Mouse (Mus musculus) cerebellum, adult 18-20 months (tissue): Measurements from ENCODE around the gene Rps6kb1.
"Not testable (repeated sequence)": the region's sequence is repeated elsewhere in the genome, so short reads cannot be mapped to it uniquely, and the experiment has no call there.

ENCODE experiments used
- DNase-seq, 2 experiments: peaks; one replicate each; pipeline ENCODE4 v3.0.0; 2021

Gene Rps6kb1

DNA sequence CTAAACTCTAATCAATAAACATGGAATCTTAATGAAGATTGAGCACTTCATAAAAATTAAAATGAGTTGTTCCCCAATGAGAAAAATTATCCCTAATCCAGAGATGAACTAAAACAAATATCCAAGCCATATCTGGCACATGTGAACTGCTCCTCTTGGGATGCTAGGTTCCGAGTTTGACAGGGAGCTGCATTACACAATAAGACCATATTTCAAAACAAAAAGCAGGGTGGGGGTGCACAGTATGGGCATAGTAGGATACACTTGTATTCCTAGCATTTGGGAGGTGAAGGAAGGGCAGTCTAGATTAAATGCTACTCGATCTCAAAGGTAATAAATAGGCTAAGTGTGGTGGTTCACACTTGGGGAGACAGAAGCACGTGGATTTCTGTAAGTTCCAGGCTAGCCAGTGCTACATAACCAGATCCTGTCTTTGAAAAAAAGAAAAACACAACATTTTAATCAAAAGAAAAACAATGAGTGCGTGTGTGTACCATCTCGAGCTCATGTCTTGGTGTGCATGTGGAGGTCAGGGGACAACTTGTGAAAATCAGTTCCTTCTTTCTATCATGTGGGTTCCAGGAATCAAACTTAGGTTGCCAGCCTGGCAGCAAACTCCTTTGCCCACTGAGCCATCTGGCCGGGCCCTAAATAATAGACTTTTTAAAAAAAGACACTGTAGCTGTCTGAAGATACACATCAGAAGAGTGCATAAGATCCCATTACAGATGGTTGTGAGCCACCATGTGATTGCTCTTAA lies 4.7 kb downstream of the Rps6kb1 start:
- DNase-seq = no peak

DNA sequence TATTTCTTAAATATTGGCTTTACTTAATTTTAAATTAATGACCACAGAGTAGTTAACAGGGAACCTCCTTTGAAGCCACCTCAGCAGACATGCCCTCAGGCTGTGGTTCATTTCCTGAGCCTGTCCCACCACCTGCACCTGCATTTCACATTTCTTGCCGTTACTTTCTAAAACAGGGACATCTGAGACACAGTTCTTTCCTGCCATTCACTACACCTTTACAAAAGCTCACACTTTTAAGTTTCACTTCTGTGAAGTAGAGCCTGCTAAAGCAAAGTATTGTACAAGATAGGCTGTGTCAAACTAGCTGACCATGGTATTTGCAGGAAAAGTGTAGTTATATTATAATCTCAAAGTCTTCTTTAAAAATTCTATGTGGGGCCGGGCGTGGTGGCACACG lies 5.8 kb downstream of the Rps6kb1 start:
- no peak for DNase-seq

DNA sequence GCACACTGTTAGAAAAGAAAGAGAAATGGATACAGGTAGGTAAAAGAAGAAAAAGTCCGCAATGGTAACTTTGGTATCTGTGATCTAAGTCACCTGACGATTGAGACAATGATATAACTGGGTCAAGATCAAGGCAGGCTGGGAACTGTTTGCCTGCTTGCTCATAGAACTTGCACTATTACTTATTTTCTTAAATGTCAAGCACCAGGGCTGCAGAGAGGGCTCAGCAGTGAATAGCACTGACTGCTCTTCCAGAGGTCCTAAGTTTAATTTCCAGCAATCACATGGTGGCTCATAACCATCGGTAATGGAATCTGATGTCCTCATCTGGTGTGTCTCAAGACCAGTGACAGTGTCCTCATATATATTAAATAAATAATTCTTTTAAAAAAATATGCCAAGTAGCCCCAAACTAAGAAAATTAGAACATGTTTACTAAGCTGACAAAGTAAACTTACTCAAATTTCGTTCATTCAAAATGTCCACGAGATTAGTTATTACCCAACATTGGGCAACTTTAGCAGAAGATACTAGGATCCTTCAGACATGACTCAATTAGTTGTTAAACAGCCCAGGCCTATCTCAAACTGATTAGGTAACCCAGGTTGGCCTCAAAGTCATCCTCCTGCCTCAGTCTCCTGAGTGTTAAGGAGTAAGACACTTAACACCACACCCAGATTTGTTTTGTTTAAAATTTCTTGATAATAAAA lies 10.2 kb downstream of the Rps6kb1 start:
- no peak for DNase-seq

DNA sequence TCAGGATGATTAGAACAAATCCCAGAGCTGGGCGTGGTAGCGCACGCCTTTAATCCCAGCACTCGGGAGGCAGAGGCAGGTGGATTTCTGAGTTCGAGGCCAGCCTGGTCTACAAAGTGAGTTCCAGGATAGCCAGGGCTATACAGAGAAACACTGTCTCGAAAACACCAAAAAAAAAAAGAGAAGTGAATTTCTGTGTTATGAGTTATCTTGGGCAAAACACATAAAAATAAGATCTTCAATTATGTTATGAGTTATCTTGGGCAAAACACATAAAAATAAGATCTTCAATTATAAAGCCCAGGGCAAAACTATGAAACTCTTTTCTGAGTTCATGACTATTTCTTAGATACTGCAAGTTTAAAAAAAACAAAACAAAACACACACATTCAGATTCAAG lies 11.3 kb downstream of the Rps6kb1 start:
- not testable (repeated sequence) for DNase-seq

DNA sequence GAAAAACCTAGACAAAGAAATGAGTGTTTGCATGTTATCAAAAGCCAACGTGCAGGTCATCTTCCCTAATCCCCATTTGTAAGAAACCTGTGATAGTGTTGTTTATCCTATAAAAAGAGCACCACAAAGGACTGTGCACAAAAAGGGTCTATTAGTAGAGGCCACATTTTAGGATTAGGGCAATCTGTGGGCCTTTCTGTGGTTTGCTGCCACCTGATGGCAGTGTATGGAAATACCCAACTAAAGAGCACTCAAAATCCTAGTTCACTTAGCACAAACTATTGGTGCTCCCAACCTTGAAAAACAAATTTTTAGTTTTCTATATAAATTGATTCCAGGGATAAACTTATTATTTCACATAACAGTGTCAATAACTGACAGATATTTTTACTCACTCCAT lies 11.8 kb downstream of the Rps6kb1 start:
- DNase-seq = peak; percentile 20 to 39

DNA sequence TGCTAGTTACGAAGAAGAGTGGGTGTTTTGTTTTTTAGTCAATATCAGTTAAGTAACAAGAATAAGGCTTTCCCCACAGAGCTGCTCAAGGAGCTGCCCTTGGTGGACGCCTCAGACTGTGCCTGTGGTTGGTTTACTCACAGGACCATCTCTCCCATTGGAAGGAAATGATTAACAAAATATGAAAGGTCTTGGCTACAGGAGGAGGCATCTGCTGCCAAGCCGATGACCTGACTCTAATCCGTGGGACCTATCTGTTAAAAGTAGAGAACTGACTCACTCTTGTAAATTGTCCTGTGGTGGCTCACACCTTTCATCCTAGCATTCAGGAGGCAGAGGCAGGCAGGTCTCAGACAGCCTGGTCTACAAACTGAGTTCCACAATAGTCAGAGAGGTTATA lies 17.1 kb downstream of the Rps6kb1 start:
- DNase-seq = no peak

DNA sequence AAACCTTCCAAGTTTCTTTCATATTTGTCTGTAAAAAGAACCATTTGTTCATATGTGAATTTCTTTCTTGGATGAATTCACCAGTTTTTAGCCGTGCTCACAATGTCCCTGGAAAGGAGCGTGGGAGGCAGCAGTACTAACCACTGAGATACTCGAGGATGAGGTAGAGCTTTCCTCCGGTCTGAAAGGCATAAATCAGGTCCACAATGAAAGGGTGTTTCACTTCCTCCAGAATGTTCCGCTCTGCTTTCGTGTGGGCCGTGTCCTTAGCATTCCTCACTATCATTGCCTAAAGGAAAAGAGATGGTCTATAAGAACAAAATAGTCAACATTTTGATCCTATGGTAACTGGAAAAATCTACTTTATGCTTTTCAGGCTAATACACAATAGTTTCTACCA lies 24.9 kb downstream of the Rps6kb1 start:
- DNase-seq = no peak

DNA sequence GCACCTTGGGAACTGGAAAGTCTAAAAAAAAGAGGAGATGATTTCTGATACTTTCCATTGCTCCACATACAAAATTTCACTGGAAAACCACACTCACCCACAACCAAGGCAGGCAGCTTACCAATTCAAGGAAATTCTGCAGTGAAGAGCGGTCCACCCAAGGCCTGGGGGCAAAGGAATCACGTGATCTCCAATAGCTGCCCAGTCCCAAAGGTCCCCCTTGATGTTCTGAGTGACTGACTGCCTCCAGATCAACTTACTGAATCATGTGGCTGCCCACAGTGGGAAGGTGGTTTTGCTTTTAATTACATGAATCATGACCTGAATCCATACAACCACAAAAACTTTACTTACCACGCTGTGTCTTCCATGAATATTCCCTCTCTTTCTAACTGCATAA lies 27.4 kb downstream of the Rps6kb1 start:
- DNase-seq = no peak

DNA sequence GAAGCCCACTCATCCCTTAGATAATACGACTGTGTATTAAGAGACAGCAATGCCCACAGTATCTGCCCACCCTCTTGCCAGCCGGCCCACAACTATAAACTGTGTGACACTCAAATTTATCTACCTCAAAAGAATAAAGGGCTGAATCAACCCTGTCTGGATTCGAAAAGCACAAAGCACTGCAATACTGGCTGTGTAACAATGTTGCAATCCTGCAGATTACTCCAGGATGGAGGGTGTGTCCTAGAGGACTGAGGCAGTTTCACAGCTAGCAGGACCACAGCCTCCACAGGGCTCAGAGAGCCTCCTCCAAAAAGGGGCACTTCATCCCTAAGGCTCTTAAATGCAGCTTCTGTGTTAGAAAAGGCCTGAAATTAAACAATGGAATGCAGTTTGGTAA lies 28.0 kb downstream of the Rps6kb1 start:
- no peak for DNase-seq

DNA sequence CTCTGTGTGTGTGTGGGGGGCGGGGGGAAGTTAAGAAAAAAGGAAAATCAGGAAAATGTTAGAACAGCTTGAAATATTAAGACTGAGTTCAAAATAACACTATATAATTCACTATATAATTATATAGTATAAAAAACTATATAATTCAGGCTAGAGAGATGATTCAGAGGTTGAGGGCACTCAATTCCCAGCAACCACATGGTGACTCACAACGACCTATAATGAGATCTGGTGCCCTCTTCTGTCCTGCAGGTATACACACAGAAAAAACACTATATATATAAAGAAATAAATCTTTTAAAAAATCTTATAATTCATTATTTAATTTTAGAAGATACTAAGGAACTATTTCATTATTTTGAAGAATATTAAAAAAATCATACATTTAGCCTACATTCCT lies 36.6 kb downstream of the Rps6kb1 start:
- no peak for DNase-seq

DNA sequence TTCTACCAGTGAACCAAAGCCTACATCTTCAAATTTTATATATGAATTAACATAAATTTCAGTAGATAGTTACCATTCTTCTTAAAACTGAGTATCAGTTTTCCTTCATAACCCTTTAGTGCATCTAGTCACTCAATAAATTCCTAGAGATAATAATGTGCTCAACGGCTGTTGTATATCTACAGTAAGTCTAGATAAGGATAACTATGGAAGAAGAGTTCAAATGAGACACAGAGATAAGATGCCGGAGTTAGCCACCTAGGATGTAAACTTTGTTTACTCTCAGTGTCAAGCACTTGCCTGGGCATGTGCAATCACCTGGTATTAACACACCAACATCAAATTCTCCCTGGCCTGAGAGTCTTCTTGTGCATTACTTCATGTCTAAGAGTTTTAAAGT lies 37.3 kb downstream of the Rps6kb1 start:
- DNase-seq = no peak

DNA sequence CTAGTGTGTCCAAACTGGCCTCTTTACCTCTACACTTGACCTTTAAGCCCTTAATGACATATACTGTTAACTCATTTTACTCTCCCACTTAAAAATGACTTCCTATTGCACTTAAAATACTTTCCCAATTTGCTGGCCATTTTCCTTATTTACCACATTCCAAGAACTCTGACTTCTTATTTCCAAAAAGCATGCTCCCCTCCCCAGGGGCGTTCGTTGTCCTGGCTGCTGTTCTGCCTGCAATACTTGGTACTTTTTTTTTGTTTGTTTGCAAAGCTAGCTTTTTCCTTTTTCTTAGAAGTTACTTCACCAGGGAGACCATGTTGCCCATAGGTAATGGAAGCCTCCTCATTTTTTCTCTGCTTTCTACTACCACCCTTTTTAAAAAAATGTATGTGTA lies 41.5 kb downstream of the Rps6kb1 start:
- DNase-seq = no peak

DNA sequence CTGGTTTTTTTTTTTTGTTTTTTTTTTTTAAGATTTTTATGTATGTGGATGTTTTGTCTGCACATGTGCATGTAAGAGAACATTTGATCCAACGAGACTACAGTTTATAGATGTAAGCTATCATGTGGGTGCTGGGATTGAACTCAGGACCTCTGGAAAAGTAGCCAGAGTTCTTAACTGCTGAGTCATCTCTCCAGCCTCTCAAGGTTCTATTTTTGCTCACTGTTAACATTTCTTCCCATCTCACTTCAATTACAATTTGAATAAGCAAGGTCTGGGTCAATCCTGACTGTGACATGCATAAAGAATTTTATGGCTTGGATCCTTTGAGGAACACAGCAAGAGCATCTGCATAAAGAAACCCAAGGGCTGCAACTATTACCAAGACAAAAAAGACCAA lies 43.8 kb downstream of the Rps6kb1 start:
- no peak for DNase-seq

DNA sequence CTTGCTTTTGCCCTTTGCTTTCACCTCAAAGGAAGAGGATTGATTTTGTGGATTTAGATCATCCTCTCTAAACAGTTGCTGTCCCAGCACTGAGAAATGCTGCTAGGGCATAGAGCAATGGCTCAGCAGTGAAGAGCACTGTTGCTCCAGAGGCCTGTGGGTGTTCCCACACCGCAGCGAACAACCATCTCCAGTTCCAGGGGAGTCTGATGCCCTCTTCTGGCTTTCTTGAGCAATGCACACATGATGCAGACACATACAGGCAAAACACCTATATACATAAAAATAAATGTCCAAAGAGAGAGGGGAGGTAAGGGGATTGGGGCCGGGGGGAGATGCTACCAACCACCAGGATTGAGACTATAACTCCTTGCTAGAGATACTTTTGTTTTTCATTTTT lies 46.7 kb downstream of the Rps6kb1 start:
- no peak for DNase-seq

DNA sequence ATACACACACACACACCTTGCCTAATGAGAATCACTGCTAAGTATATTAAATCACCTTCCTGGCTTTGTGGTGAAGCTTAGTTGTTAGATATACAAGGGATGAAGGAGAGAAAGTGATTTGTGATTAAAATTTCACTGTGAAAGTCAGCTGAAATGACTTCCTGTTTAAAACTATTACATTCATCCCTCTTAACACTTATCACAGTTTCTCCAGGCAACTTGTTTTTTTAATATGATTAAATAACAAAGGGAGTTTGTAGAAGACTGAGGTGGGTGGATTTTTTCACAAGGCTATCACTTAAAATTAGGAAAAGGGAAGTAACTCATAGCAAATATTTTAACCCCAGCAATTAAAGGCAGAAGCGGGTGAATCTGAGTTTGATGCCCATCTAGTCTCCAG lies 47.2 kb downstream of the Rps6kb1 start:
- no peak for DNase-seq

DNA sequence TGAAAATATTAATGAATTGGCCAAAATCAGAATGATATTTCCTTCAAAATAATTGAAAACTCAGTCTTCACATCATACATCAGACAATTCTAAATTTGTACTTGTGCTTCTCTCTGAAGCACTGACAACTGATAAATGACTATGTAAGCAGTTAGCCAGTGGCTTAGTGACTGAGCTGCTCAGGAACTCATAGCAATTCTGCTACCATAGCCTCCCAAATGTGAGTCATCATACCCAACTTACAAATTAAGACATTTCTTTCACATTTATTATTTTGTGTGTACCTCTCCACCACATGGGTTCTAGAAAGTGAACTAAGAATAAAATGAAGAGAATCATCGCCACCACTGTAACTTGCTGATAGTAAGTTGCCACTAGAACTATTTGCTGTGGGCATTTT lies 53.8 kb downstream of the Rps6kb1 start:
- no peak for DNase-seq

DNA sequence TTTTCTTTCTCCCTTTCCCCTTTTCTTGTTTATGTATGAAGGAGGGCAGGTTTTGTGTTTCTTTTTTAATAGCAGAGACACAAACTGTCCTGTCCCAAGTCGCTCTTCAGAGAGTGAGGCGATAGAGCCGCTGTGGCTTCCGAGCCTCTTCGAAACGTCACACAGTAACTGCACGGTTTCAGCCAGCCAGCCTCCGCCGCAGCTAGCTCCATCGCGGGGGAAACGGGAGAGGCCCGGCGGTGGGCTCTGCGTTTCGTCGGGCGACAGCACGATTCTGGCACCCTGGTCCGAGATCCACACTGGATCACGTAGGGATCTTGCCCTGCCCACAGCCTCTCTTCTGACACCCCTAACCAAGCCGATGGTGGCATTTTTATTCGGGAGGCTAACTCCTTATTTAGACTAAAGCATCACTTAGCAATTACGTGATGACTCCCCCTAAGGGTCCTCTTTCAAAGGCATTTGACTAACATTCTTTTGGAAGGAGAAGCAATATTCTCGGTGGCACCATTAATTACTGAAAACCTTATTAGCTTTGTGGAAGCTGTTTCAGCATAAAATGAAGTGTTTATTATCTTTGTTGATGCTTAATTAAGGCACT lies 59.6 kb downstream of the Rps6kb1 start:
- peak; percentile 52 to 63 for DNase-seq

DNA sequence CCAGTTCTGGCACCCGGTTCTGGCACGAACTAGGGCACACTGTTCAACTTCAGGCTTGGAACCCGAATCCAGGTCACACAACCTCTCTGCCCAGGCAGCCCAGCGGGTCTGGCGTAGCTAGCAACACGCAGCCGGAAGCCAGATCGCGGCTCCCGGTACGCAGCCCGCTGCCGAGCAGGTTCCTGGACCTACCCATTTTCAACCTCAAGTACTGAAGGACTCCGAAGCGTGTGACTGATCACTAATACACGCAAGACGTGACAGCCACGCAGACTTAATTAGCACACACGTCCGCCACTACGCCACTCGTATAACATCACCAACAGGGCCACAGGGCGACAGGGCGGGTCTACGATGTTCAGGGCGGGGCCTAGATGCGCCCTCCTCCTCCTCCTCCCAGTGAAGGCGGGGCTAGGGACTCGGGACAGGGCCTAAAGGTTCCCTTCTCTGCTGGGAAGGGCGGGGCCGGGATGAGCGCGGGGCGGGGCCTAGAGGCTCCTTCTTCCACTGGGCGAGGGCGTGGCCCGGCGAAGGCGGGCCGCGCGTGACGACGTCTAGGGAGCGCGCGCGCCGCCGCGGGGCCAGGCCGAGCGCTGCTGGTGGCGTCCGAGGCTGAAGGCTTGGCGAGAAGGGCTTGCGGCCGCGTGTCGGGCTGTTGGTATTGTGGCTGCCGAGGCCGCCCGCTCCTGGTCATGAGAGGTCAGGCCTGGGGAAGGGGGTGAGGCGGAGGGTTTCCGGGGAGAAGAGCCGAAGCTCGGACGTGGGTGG lies 60.3 kb downstream of the Rps6kb1 start, which contains the start of gene Rnft1:
TSS of gene Rnft1 (plus strand) at position 557 of the 768 bp plus-strand sequence.
- peak; percentile 100 for DNase-seq

DNA sequence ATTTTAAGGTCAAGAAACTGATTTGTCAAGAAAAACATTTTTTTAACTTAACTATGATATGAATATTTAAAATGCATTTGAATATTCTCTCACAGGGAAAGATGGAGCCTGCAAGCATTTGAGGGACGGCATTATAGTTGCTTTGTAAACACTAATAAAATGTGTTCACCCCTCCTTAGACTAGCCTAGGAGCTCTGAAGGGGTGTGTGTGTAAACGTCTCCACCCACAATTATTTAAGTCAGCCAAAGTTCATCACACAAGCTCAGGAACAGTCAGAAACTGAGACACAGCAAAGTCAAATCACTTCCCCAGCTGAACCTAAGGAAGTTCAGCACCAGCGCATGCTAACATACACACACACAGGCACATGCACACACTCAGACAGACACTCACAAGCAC lies 71.0 kb downstream of the Rps6kb1 start:
- DNase-seq = no peak

DNA sequence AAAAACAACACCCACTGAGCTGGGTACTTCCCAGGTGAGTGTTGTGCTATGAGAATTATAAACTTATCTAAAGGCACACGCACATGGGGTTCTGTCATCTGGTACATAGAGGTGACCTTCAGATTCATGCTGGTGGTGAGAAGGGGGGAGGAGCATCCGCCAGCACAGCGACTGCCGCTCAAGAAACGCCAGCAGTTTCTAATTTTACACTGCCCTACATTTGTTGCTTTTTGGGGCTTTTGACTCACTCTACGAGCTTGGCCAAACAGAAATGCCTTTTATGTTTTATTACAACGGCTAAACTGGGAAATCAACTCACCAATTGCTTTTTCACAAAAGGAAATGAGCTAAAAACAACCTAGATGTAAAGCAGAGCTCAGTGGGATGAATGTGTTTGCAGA lies 71.8 kb downstream of the Rps6kb1 start:
- peak; percentile 65 to 66 for DNase-seq

DNA sequence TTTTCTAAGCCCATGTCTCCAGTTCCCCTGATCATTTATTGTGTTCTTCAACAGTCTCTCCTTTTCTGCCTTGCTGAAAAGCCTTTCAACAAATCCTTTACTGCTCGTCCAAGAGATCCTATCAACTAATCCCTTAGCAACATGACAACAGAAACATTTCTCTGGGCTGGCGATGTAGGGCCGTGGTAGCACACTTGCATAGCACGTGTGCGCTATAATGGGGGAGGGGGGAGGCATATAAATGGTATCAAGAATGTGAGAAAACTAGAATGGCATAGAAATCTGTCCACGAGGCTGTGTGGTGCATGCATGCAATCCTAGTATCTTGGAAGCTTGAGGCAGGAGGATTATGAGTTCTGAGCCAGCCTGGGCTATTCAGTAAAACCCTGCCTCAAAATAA lies 72.8 kb downstream of the Rps6kb1 start:
- no peak for DNase-seq

DNA sequence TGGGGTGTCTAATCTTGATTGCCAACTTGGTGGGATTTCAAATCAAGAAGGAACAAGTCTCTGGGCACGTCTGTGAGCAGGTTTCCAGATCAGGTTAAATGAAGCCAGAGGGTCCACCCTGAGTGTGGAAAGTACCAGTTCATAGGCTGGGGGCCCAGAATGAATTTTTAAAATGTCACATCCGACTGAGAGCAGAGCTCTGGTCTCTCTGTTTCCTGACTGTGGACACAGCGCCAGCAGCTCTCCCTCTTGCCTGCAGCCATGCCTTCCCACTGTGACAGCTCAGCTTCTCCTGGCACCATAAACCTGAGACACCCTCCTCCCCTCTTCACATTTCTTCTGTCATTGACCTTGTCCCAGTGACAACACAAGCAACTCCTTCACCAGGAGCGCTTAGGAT lies 75.6 kb downstream of the Rps6kb1 start:
- DNase-seq = peak; percentile 41 to 49

DNA sequence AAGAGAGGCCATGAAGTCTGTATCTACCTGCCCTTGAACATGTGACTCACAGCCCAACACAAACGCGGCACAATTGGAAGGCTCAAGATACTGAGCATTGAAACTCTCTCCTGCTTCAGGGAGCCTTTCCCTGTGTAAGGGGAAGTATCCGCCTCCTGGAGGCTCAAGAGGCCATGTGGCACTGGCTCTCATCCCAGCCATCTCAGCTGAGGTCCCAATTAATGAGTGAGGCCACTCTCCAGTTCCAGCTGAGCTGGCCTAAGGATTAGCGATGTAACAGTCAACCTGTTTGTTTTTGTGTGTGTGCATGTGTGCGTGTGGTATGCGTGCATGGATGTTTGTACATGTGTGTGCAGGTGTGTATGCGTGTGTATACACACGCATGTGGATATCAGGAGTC lies 76.3 kb downstream of the Rps6kb1 start:
- peak; percentile 70 to 81 for DNase-seq
